Mouse (Mus musculus) brain, adult 2 months (tissue): ENCODE results near the gene Ubr2.

Experiments
- DNase-seq: peaks from one replicate; pipeline ENCODE4 v3.0.0; 2011; ENCODE audit warnings: low read depth, low spot score

The Ubr2 gene

GRCm38 (mm10) chr17:47003305-47003704, 7.1 kb downstream of the Ubr2 start:
- DNase-seq = no peak

GRCm38 (mm10) chr17:47002401-47002800, 8.0 kb downstream of the Ubr2 start:
- peak; percentile 68 for DNase-seq

- DNase-seq = no peak
These were observed 11.5 kb downstream of the Ubr2 start for GRCm38 (mm10) chr17:46998840-46999239.

GRCm38 (mm10) chr17:46996484-46996883, 13.9 kb downstream of the Ubr2 start:
- no peak for DNase-seq

- no peak for DNase-seq
These were observed 14.7 kb downstream of the Ubr2 start for GRCm38 (mm10) chr17:46995621-46996020.

- DNase-seq = peak; percentile 14
These were observed 15.5 kb downstream of the Ubr2 start for GRCm38 (mm10) chr17:46994641-46995398.

- DNase-seq = no peak
These were observed 16.7 kb downstream of the Ubr2 start for GRCm38 (mm10) chr17:46993625-46994024.

- DNase-seq = peak; percentile 81
These were observed 22.7 kb downstream of the Ubr2 start for GRCm38 (mm10) chr17:46987631-46988030.

GRCm38 (mm10) chr17:46980050-46980449, 30.3 kb downstream of the Ubr2 start:
- no peak for DNase-seq

GRCm38 (mm10) chr17:46975183-46975582, 35.2 kb downstream of the Ubr2 start:
- peak; percentile 63 for DNase-seq

- no peak for DNase-seq
These were observed 37.8 kb downstream of the Ubr2 start for GRCm38 (mm10) chr17:46972603-46973002.

GRCm38 (mm10) chr17:46966892-46967291, 43.5 kb downstream of the Ubr2 start:
- DNase-seq = peak; percentile 8

GRCm38 (mm10) chr17:46963186-46963585, 47.2 kb downstream of the Ubr2 start:
- DNase-seq = peak; percentile 44

GRCm38 (mm10) chr17:46962153-46962552, 48.2 kb downstream of the Ubr2 start:
- no peak for DNase-seq

GRCm38 (mm10) chr17:46960216-46960615, 50.1 kb downstream of the Ubr2 start:
- DNase-seq = peak; percentile 25

GRCm38 (mm10) chr17:46958045-46958444, 52.3 kb downstream of the Ubr2 start:
- DNase-seq = peak; percentile 37

GRCm38 (mm10) chr17:46946276-46946675, 64.1 kb downstream of the Ubr2 start:
- peak; percentile 29 for DNase-seq

- no peak for DNase-seq
These were observed 67.9 kb downstream of the Ubr2 start for GRCm38 (mm10) chr17:46942421-46942820.

GRCm38 (mm10) chr17:46940461-46940860, 69.9 kb downstream of the Ubr2 start:
- peak; percentile 29 for DNase-seq

GRCm38 (mm10) chr17:46933557-46934348, 76.6 kb downstream of the Ubr2 start:
- DNase-seq = peak; percentile 88

GRCm38 (mm10) chr17:46932961-46933360, 77.4 kb downstream of the Ubr2 start:
- peak; percentile 94 for DNase-seq

- no peak for DNase-seq
These were observed 80.5 kb downstream of the Ubr2 start for GRCm38 (mm10) chr17:46929897-46930296.

- DNase-seq = no peak
These were observed 81.1 kb downstream of the Ubr2 start for GRCm38 (mm10) chr17:46929277-46929676.
